Mouse (Mus musculus) forebrain, embryonic 12.5 days (tissue): ENCODE results near the gene Mpc2. TPM values are rescaled to one million over a fixed set of nuclear protein-coding genes. Genes with fewer than 3 reads are reported as not detected.

ENCODE experiments used
- ATAC-seq: fragments of 200-750 bp; cut with Nextera tagmentation; 2 replicates; pipeline ENCODE4 v1.8.0; 2017; ENCODE audit warnings: moderate TSS enrichment; ENCODE audit not compliant: low FRiP score
- H3K27ac ChIP-seq: fragments of 300-500 bp; sonication (generic); 2 replicates; pipeline ENCODE4 v1.5.1; 2016; ENCODE audit warnings: mild to moderate bottlenecking
- H3K27me3 ChIP-seq: fragments of 300-500 bp; sonication (generic); 2 replicates; pipeline ENCODE4 v1.6.1; 2016; ENCODE audit warnings: mild to moderate bottlenecking
- H3K36me3 ChIP-seq: fragments of 300-500 bp; sonication (generic); replicated peaks from 2 replicates; pipeline ENCODE4 v1.6.1; 2016; ENCODE audit warnings: mild to moderate bottlenecking
- H3K4me1 ChIP-seq: fragments of 300-500 bp; sonication (generic); 2 replicates; pipeline ENCODE4 v1.6.1; 2016
- H3K4me2 ChIP-seq: fragments of 300-500 bp; sonication (generic); 2 replicates; pipeline ENCODE4 v1.6.1; 2016; ENCODE audit warnings: mild to moderate bottlenecking, moderate library complexity
- H3K4me3 ChIP-seq: fragments of 300-500 bp; sonication (generic); replicated peaks from 2 replicates; pipeline ENCODE4 v1.5.1; 2016; ENCODE audit warnings: mild to moderate bottlenecking
- H3K9ac ChIP-seq: fragments of 300-500 bp; sonication (generic); 2 replicates; pipeline ENCODE4 v1.6.1; 2016; ENCODE audit warnings: mild to moderate bottlenecking
- H3K9me3 ChIP-seq: fragments of 300-500 bp; sonication (generic); 2 replicates; pipeline ENCODE4 v1.6.1; 2016
- WGBS: fragments of 180-500 bp; shearing (Covaris S2); methylation state at CpG from one replicate; pipeline ENCODE4 v1.1.7; 2016; 5-methylcytosine and 5-hydroxymethylcytosine counted together
- polyA plus RNA-seq: library from polyadenylated mRNA; unstranded; fragments of >200 nt; fragmentation: Nextera tagmentation; extraction: Ambion mirVana; gene quantifications from 2 replicates; pipeline ENCODE4 v1.2.1, GENCODE M21; 2016

Mpc2 gene
- polyA plus RNA-seq: 126 and 128 TPM in 2 replicates

DNA sequence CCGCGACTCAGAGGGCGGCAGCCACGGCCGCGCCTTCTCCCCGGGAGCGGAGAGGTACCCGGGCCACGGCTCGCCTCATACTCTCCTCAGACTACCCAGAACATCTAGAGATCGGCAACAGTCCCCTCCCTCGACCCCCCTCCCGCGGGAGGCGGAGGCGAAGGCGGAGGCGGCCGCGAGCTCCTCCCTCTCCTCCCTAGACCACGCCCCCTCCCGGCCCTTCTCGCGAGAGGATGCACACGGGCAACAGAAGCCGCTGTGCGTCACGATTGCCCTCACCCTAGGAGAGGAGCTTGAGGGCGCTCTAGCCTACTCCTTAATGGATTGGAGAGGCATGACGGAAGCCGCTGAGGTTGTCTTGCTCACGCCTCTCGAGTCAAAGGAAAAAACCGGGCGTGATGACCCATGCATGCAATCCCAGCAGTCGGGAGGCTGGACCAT lies at the start of gene Mpc2, which contains the start of gene Dcaf6:
Gene Mpc2 (plus strand): TSS at position 278 of the 441 bp plus-strand sequence.
Gene Dcaf6 (minus strand): TSS at position 116 of the 441 bp plus-strand sequence.
- H3K4me1 ChIP-seq: peaks cover 15% of the 10 kb centered on the region
- peak within 1 kb of the TSS; percentile 95 for H3K27ac ChIP-seq
- under 1% methylated on average over 35 of the region's 37 CpGs for WGBS
- ATAC-seq: peak; percentile 94
- H3K9ac ChIP-seq: peak within 1 kb of the TSS; percentile 81
- H3K36me3 ChIP-seq: no peaks in the 10 kb centered on the region
- H3K9me3 ChIP-seq: no peaks in the 10 kb centered on the region
- no peaks in the 10 kb centered on the region for H3K27me3 ChIP-seq
- H3K4me2 ChIP-seq: peak within 1 kb of the TSS; percentile 93
- H3K4me3 ChIP-seq: peak within 1 kb of the TSS; percentile 89

DNA sequence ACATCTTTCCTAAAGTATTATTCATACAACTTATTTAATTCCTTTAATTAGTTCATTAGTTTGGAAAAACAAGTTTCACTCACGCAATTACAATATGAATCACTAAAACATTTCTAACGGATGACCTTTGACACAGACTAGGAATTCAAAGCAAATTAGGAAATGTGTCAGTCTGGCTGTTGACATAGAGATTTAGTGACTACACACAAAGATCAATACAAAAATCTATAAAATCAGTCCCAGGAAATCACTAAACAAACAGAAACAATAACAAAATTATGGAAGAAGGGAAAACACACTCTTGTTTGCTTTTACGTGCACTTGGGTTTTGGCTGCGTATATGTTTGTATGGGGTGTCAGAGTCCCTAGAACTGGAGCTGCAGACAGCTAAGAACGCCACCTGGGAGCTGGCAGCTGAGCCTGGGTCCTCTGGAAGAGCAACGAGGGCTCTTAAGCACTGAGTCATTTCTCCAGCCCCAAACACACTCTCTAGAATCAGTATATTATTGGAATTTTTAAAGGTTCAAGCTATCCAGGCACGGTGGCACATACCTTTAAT lies 39.0 kb upstream of the Mpc2 start:
- H3K9ac ChIP-seq: no peak overlapping the region
- H3K36me3 ChIP-seq: no peaks in the 10 kb centered on the region
- no peaks in the 10 kb centered on the region for H3K4me1 ChIP-seq
- 81% methylated on average over 7 of the region's 7 CpGs for WGBS
- no peaks in the 10 kb centered on the region for H3K27me3 ChIP-seq
- no peak overlapping the region for H3K4me2 ChIP-seq
- no peak for ATAC-seq
- H3K4me3 ChIP-seq: no peak overlapping the region
- H3K9me3 ChIP-seq: no peaks in the 10 kb centered on the region
- H3K27ac ChIP-seq: no peak overlapping the region

DNA sequence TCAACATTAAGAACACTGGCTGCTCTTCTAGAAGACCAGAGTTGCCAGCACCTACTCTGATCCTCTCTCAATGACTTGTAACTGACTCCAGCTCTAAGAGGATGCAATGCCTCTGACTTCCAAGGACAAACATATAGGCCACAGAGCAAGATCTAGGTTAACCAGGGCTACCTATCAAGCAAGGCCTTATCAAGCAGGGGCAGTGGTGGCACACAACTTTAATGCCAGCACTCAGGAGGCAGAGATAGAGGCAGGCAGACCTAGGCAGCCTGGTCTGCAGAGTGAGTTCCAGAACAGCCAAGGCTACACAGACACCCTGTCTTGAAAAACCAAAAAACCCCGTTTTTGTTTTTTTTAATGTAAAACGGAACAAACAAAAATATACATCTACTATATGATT lies 34.2 kb upstream of the Mpc2 start:
- Histone ChIP-seq H3K9ac (no peak overlapping the region), H3K27ac (no peak overlapping the region), H3K9me3 (no peaks in the 10 kb centered on the region), H3K4me3 (no peak overlapping the region), H3K4me2 (no peak overlapping the region), H3K36me3 (no peaks in the 10 kb centered on the region), H3K27me3 (no peaks in the 10 kb centered on the region), H3K4me1 (no peaks in the 10 kb centered on the region)
- 97% methylated on average over 2 of the region's 2 CpGs for WGBS
- no peak for ATAC-seq

DNA sequence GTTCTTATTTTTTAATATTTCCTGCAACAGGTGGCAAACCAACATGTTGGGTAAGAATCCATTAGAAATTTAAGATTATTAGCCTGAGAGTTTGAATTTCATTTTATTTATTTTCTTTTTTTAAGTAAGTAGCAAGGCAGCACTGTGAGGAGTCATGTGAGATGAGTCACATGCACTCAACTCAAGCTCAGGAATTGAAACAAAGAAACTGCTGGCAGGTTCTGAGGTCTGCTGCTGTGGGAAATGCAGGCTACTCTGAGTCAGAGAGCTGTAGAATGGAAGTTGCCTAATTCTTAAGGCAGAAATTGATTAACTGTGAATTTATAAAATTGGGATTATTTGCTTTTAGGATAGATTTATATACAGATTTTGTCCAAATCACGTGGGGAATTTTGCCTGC lies 27.6 kb upstream of the Mpc2 start:
- ATAC-seq: no peak
- H3K27ac ChIP-seq: no peak overlapping the region

DNA sequence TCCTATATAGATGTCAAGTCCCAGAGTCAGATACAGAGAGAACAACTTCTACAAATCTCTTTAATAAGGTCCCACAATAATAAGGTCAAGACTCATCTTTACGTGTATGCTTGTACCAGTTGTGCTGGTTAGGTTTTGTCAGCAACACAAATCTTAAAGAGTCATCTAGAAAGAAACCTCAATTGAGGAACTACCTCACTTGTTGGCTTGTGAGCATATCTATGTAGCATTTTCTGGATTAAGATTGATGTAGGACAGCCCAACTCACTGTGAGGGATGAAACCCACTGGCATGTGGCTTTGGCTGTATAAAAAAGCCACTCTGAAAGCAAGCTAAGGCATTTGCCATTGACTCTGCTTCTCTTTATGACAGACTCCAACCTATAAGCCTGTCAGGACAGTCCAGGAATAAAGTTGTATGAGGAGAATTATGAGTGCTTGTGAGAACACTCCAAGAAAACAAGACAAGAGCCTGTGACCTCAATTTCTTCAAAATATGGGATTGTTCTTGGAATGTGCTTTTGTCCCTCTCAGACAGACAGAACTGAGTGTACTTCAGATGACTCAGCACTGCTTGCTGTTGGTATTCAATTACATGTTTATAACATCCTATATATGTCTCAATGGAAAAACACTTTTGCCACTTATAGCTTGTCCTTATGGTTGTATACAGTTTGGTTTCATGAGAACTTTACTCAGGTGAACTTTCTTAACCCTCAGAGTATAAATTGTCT lies 22.0 kb upstream of the Mpc2 start:
- H3K4me1 ChIP-seq: no peaks in the 10 kb centered on the region
- no peak overlapping the region for H3K4me2 ChIP-seq
- no peak overlapping the region for H3K9ac ChIP-seq
- WGBS: 96% methylated on average over 1 of the region's 1 CpGs
- no peaks in the 10 kb centered on the region for H3K9me3 ChIP-seq
- no peak for ATAC-seq
- no peaks in the 10 kb centered on the region for H3K36me3 ChIP-seq
- H3K4me3 ChIP-seq: no peak overlapping the region
- H3K27me3 ChIP-seq: no peaks in the 10 kb centered on the region
- H3K27ac ChIP-seq: no peak overlapping the region

More for the DNA sequence above, 27.6 kb upstream of the Mpc2 start:
- no peaks in the 10 kb centered on the region for H3K9me3 ChIP-seq
- 85% methylated on average over 1 of the region's 1 CpGs for WGBS
- H3K4me1 ChIP-seq: no peaks in the 10 kb centered on the region
- no peak overlapping the region for H3K4me3 ChIP-seq
- H3K9ac ChIP-seq: no peak overlapping the region
- no peak overlapping the region for H3K4me2 ChIP-seq
- no peaks in the 10 kb centered on the region for H3K36me3 ChIP-seq
- H3K27me3 ChIP-seq: no peaks in the 10 kb centered on the region

DNA sequence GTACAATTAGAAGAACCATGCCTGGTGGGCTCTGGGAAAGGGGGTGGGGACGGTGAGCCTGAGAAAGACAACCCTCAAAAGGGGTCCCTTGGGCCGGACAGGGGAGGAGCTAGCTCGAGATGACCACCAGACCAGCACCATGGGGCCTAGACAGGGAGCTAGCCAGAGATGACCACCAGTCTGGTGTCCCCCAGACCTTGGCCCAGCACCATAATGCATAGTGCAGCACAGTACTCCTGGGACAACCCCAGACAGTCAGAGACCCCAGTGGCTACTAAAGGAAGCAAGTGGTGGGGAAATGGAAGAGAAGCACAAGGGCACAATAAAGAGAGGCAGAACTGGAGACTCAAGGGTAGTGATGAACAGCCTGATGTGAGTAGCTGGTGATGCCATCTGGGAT lies 19.6 kb upstream of the Mpc2 start:
- ATAC-seq: no peak
- 74% methylated on average over 3 of the region's 3 CpGs for WGBS
- H3K27ac ChIP-seq: no peak overlapping the region
- no peaks in the 10 kb centered on the region for H3K27me3 ChIP-seq
- H3K4me2 ChIP-seq: no peak overlapping the region
- H3K4me3 ChIP-seq: no peak overlapping the region
- no peaks in the 10 kb centered on the region for H3K36me3 ChIP-seq
- no peaks in the 10 kb centered on the region for H3K4me1 ChIP-seq
- H3K9me3 ChIP-seq: no peaks in the 10 kb centered on the region
- H3K9ac ChIP-seq: no peak overlapping the region

DNA sequence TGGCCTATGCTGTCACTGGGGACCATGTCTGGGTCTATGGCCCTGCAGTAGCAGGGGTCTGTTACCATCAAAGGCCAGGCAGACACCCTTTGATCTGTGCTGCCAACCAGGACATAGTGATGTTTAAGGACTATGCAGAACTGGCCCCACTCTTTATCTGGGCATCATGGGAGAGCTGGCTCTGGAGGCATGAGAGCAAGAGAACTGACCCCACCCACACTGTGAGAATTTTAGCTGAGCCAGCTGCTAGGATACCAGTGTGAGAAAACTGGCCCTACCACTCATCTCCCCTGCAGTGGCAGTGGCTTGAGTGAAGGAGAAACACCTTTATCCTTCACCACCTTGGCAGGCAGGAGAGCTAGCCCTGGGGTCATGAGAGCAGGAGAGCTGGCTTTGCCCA lies 19.2 kb upstream of the Mpc2 start:
- H3K36me3 ChIP-seq: no peaks in the 10 kb centered on the region
- no peak overlapping the region for H3K4me3 ChIP-seq
- ATAC-seq: no peak
- no peaks in the 10 kb centered on the region for H3K4me1 ChIP-seq
- H3K4me2 ChIP-seq: no peak overlapping the region
- no peaks in the 10 kb centered on the region for H3K27me3 ChIP-seq
- H3K27ac ChIP-seq: no peak overlapping the region
- no peaks in the 10 kb centered on the region for H3K9me3 ChIP-seq
- H3K9ac ChIP-seq: no peak overlapping the region

DNA sequence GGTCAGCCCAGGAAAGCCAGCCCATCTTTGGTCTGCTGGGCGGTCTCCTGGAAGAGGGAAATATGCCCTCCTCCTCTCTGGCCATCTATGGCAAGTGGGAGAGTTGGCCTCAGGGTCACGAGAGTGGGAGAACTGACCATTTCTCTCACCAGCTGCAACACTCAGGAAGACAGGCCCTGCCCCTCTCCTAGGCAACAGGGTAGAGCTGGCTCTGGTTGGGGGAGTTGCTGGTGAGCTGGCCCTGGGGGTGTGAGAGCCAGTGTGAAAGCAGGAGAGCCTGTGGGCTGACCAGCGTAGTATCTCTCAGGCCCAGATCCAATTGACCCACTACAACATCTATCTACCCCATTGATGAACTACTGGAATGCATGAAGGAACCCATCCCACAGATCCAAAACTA lies 18.7 kb upstream of the Mpc2 start:
- 84% methylated on average over 3 of the region's 3 CpGs for WGBS
- ATAC-seq: no peak
- no peaks in the 10 kb centered on the region for H3K4me1 ChIP-seq
- H3K4me2 ChIP-seq: no peak overlapping the region
- no peaks in the 10 kb centered on the region for H3K9me3 ChIP-seq
- H3K27ac ChIP-seq: no peak overlapping the region
- H3K9ac ChIP-seq: no peak overlapping the region
- H3K27me3 ChIP-seq: no peaks in the 10 kb centered on the region
- no peaks in the 10 kb centered on the region for H3K36me3 ChIP-seq
- no peak overlapping the region for H3K4me3 ChIP-seq

DNA sequence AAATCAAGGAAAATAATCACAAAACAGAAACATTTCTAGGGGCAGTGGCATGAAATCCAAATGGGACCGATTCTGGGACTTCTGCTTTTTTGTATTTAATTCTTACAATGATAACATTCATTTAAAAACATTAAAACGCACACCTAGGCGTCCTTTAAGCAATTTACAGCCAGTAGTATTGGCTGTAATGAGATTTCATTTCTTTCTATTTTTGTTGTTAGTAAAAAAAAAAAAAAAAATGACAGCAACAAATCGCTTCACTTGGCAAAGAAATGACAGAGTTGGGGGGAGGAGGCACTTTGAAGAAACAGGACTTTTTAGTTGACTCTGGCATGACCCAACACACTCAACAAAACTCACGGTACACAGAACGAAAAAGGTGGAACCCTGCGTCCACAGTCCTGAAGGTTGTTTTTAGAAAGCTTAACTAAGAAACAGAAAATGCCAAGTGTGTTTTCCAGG lies 1.4 kb upstream of the Mpc2 start:
- ATAC-seq: no peak
- Histone ChIP-seq H3K4me2 (peak overlapping the region; percentile 93), H3K27me3 (no peaks in the 10 kb centered on the region), H3K9me3 (no peaks in the 10 kb centered on the region), H3K4me1 (peaks cover 15% of the 10 kb centered on the region), H3K4me3 (peak overlapping the region; percentile 89), H3K9ac (peak overlapping the region; percentile 77), H3K36me3 (no peaks in the 10 kb centered on the region), H3K27ac (no peak overlapping the region)
- 21% methylated on average over 7 of the region's 7 CpGs for WGBS

DNA sequence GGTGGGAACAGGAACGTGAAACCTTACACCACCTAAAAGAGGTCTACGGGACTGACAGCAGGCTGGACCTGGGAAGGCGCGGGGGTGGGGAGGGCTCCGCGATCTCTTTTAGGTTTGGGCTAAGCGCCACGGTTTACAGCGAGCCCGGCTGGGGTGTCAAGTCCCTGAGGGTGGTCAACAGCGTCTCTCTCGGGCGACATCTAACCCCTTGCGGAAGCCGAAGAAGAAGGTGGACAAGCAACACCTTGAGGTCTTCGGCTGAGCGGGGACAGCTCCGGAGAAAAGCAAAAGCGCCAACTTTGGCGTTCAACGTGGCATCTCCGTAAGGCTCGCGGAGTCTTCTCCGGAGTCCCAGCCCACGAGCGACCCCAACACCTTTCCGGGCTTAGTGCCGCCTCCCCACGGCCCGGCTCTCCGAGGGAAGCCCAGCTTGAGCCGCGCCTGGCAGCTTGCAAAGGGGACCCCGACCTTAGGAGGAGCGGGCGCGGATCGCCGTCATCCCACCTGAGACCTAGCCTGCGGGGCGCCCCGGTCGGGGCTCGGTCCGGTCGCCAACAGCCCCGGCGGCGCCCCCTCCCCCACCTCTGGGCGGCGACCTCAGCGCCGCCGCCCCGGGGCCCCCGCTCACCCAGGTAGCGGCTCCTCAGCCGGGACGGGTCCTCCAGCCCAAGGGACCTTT lies 795 bp upstream of the Mpc2 start:
- Histone ChIP-seq H3K27me3 (no peaks in the 10 kb centered on the region), H3K4me3 (peak overlapping the region; percentile 89), H3K27ac (peak overlapping the region; percentile 95), H3K36me3 (no peaks in the 10 kb centered on the region), H3K9ac (peak overlapping the region; percentile 77), H3K4me2 (peak overlapping the region; percentile 93), H3K9me3 (no peaks in the 10 kb centered on the region), H3K4me1 (peaks cover 15% of the 10 kb centered on the region)
- WGBS: under 1% methylated on average over 54 of the region's 60 CpGs
- ATAC-seq: no peak

DNA sequence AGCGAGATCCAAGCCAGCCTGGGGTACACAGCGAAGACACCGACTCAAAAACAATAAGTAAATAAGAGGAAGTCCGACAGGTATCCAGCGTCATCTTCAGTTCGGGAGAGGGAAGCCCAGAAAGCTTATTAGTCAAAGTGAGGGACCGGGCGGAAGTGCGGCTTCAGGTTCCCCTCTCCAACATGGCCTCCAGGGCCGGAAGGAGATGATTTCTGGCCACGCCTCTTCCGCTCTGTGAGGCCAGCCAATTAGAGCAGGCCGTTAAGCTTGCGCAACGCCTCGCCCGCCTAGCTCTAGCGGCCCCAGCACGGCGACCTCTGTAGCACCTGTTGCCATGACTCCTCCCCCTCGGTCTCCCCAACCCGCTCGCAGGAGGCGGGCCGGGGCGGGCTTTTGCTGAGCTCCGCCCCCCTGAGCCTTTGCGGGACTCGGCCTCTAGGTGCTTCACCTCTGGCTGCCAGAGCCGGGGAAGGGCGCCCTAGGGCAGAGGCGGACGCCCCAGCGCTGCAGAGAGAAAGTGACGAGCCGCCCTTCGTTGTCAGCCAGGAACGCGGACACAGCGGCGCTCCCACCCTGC lies 452 bp downstream of the Mpc2 start:
- Histone ChIP-seq H3K4me2 (peak overlapping the region; percentile 93), H3K9ac (peak overlapping the region; percentile 81), H3K36me3 (no peaks in the 10 kb centered on the region), H3K9me3 (no peaks in the 10 kb centered on the region), H3K27me3 (no peaks in the 10 kb centered on the region), H3K4me3 (peak overlapping the region; percentile 89), H3K4me1 (peaks cover 15% of the 10 kb centered on the region), H3K27ac (peak overlapping the region; percentile 95)
- ATAC-seq: peak; percentile 97
- WGBS: under 1% methylated on average over 41 of the region's 41 CpGs

DNA sequence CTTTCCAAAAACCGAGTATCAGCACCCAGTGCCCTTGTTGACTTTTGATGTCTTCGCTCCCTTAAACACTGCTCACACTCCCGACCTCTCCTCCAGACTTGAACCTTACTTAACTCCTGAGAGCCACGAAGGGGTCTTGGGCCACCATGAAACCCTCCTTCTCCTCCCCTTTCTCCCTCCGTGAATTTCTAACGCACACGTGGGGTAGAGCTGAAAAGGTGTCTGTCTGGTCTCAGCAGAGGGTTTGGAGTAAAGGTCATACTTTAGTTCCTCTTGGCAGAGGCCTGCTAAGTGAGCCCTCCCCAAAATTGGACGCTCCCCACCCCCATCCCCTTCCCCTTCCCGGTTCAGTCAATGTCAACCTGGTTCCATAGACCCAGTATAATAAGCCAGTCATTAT lies 1.2 kb downstream of the Mpc2 start:
- peak overlapping the region; percentile 81 for H3K9ac ChIP-seq
- H3K4me1 ChIP-seq: peaks cover 15% of the 10 kb centered on the region
- no peak for ATAC-seq
- peak overlapping the region; percentile 72; the same call in 1 of the 2 replicates for H3K27ac ChIP-seq
- no peaks in the 10 kb centered on the region for H3K9me3 ChIP-seq
- H3K36me3 ChIP-seq: no peaks in the 10 kb centered on the region
- no peaks in the 10 kb centered on the region for H3K27me3 ChIP-seq
- peak overlapping the region; percentile 93 for H3K4me2 ChIP-seq
- under 1% methylated on average over 9 of the region's 9 CpGs for WGBS
- H3K4me3 ChIP-seq: peak overlapping the region; percentile 89
